Mouse (Mus musculus) cerebellum, adult 2 months (tissue): Measurements from ENCODE around the gene Ubtd1. TPM values are rescaled to one million over a fixed set of nuclear protein-coding genes. Genes with fewer than 3 reads are reported as not detected.
A peak's percentile ranks its signal among the peaks of the same experiment; 100 is the strongest.

Experiments
- DNase-seq, 2 experiments: peaks; one replicate each; pipeline ENCODE4 v3.0.0; 2021
- H3K27ac ChIP-seq: fragments of 200-500 bp; 2 replicates; pipeline ENCODE4 v1.5.1; 2012; ENCODE audit warnings: low read length, control low read depth, inconsistent platforms; ENCODE audit not compliant: insufficient read depth
- H3K27me3 ChIP-seq: fragments of 200-500 bp; 2 replicates; pipeline ENCODE4 v1.6.1; 2012; ENCODE audit warnings: inconsistent platforms, mild to moderate bottlenecking, low read length, moderate library complexity; ENCODE audit not compliant: control insufficient read depth, insufficient read depth
- H3K4me1 ChIP-seq: fragments of 200-500 bp; 2 replicates; pipeline ENCODE4 v1.6.1; 2011; ENCODE audit warnings: low read length; ENCODE audit not compliant: control insufficient read depth, insufficient read depth
- H3K4me3 ChIP-seq: fragments of 200-500 bp; replicated peaks from 2 replicates; pipeline ENCODE3; 2011; ENCODE audit warnings: mild to moderate bottlenecking, low read depth, low read length, control low read depth; ENCODE audit not compliant: insufficient read depth
- CTCF ChIP-seq: fragments of 200-500 bp; IDR thresholded peaks from 2 replicates; pipeline ENCODE4 v1.5.1; 2011; ENCODE audit warnings: low read depth, mild to moderate bottlenecking, control low read depth, low read length, moderate library complexity, borderline replicate concordance; ENCODE audit not compliant: insufficient read depth
- POLR2A ChIP-seq: fragments of 200-500 bp; IDR thresholded peaks from 2 replicates; pipeline ENCODE4 v1.6.1; 2011; ENCODE audit warnings: low read length, control low read depth, borderline replicate concordance; ENCODE audit not compliant: insufficient read depth
- WGBS: fragments of 180-500 bp; shearing (Covaris S2); methylation state at CpG from one replicate; pipeline ENCODE4 v1.1.7; 2018; 5-methylcytosine and 5-hydroxymethylcytosine counted together
- polyA plus RNA-seq: library from polyadenylated mRNA; depleted of rRNA; stranded (reverse); fragments of >200 nt; gene quantifications from 2 replicates; pipeline ENCODE4 v1.2.3, GENCODE M21; 2012

Gene Ubtd1
- polyA plus RNA-seq, 1 experiment: 28.1 TPM

- Histone ChIP-seq H3K27me3 (no peaks in the 10 kb centered on the region), H3K4me3 (no peak overlapping the region), H3K27ac (no peak overlapping the region), H3K4me1 (peaks cover 27% of the 10 kb centered on the region)
- TF ChIP-seq CTCF: no peak
- no peak for TF ChIP-seq POLR2A
- WGBS: 27% methylated on average over 9 of the region's 9 CpGs
- no peak for DNase-seq
Observed at GRCm38 (mm10) chr19:42034146-42034775, 52.7 kb downstream of the Ubtd1 start.

- DNase-seq: no peak
- Histone ChIP-seq H3K4me1 (peaks cover 27% of the 10 kb centered on the region), H3K27me3 (no peaks in the 10 kb centered on the region), H3K4me3 (no peak overlapping the region), H3K27ac (no peak overlapping the region)
- TF ChIP-seq POLR2A: no peak
- no peak for TF ChIP-seq CTCF
- WGBS: 25% methylated on average over 11 of the region's 11 CpGs
Observed at GRCm38 (mm10) chr19:42034881-42035455, 53.4 kb downstream of the Ubtd1 start.

- 39% methylated on average over 19 of the region's 19 CpGs for WGBS
- peaks cover 27% of the 10 kb centered on the region for H3K4me1 ChIP-seq
- no peak for TF ChIP-seq POLR2A
- TF ChIP-seq CTCF: peak; percentile 90
- no peaks in the 10 kb centered on the region for H3K27me3 ChIP-seq
- peak; percentile 88 to 92 for DNase-seq
- no peak within 1 kb of the TSS for H3K4me3 ChIP-seq
- no peak within 1 kb of the TSS for H3K27ac ChIP-seq
Observed at GRCm38 (mm10) chr19:42035456-42036248, 54.1 kb downstream of the Ubtd1 start, which contains the start of gene Ankrd2. Ankrd2 (plus strand) TSS chr19:42036000.

- DNase-seq: no peak
Observed at GRCm38 (mm10) chr19:42036357-42036756, 54.8 kb downstream of the Ubtd1 start.

GRCm38 (mm10) chr19:42037167-42037702, 55.7 kb downstream of the Ubtd1 start:
- WGBS: 63% methylated on average over 11 of the region's 11 CpGs
- H3K4me3 ChIP-seq: no peak overlapping the region
- peaks cover 27% of the 10 kb centered on the region for H3K4me1 ChIP-seq
- H3K27me3 ChIP-seq: no peaks in the 10 kb centered on the region
- no peak overlapping the region for H3K27ac ChIP-seq
- no peak for DNase-seq
- no peak for TF ChIP-seq CTCF
- TF ChIP-seq POLR2A: no peak

More at GRCm38 (mm10) chr19:42036357-42036756, 54.8 kb downstream of the Ubtd1 start:
- WGBS: 10% methylated on average over 3 of the region's 3 CpGs
- Histone ChIP-seq H3K27ac (no peak overlapping the region), H3K4me3 (no peak overlapping the region), H3K4me1 (peaks cover 27% of the 10 kb centered on the region), H3K27me3 (no peaks in the 10 kb centered on the region)
- TF ChIP-seq CTCF (no peak), POLR2A (no peak)

- 78% methylated on average over 12 of the region's 12 CpGs for WGBS
Observed at GRCm38 (mm10) chr19:42038310-42038709, 56.7 kb downstream of the Ubtd1 start.

GRCm38 (mm10) chr19:42043988-42044387, 62.4 kb downstream of the Ubtd1 start:
- no peak for DNase-seq
- 100% methylated on average over 6 of the region's 6 CpGs for WGBS

More at GRCm38 (mm10) chr19:42038310-42038709, 56.7 kb downstream of the Ubtd1 start:
- no peak for TF ChIP-seq POLR2A
- TF ChIP-seq CTCF: no peak
- no peak overlapping the region for H3K4me3 ChIP-seq
- no peak for DNase-seq
- no peaks in the 10 kb centered on the region for H3K27me3 ChIP-seq
- H3K27ac ChIP-seq: no peak overlapping the region
- H3K4me1 ChIP-seq: peaks cover 27% of the 10 kb centered on the region

More at GRCm38 (mm10) chr19:42043988-42044387, 62.4 kb downstream of the Ubtd1 start:
- H3K4me3 ChIP-seq: no peak overlapping the region
- H3K27ac ChIP-seq: no peak overlapping the region
- no peaks in the 10 kb centered on the region for H3K4me1 ChIP-seq
- TF ChIP-seq POLR2A (no peak), CTCF (no peak)
- no peaks in the 10 kb centered on the region for H3K27me3 ChIP-seq
